Mouse (Mus musculus): ENCODE results near the gene Gm10401.

Gm10401 gene

GRCm38 (mm10) chr5:115098195-115098594 is at the start of gene Gm10401:
TSS of gene Gm10401 (minus strand) at chr5:115098295.
- no peak for DNase-seq (ENCODE audit: low spot score in 2 of 2)

GRCm38 (mm10) chr5:115147388-115147787 is 49.3 kb upstream of the Gm10401 start:
- DNase-seq (ENCODE audit: low spot score in 2 of 2): no peak

- DNase-seq (ENCODE audit: low spot score in 2 of 2): no peak
Measured at GRCm38 (mm10) chr5:115146747-115147130, 48.6 kb upstream of the Gm10401 start.

- no peak for DNase-seq (ENCODE audit: low spot score in 2 of 2)
Measured at GRCm38 (mm10) chr5:115145976-115146746, 48.1 kb upstream of the Gm10401 start.

- DNase-seq (ENCODE audit: low spot score in 2 of 2): no peak
Measured at GRCm38 (mm10) chr5:115145253-115145968, 47.3 kb upstream of the Gm10401 start.

- no peak for DNase-seq (ENCODE audit: low spot score in 2 of 2)
Measured at GRCm38 (mm10) chr5:115144471-115144870, 46.4 kb upstream of the Gm10401 start.

GRCm38 (mm10) chr5:115143552-115143951 is 45.5 kb upstream of the Gm10401 start:
- no peak for DNase-seq (ENCODE audit: low spot score in 2 of 2)

GRCm38 (mm10) chr5:115142166-115142697 is 44.1 kb upstream of the Gm10401 start:
- no peak for DNase-seq (ENCODE audit: low spot score in 2 of 2)

GRCm38 (mm10) chr5:115140726-115141125 is 42.6 kb upstream of the Gm10401 start:
- no peak for DNase-seq (ENCODE audit: low spot score in 2 of 2)

GRCm38 (mm10) chr5:115139124-115139523 is 41.0 kb upstream of the Gm10401 start:
- no peak for DNase-seq (ENCODE audit: low spot score in 2 of 2)

GRCm38 (mm10) chr5:115134234-115135165 is 36.4 kb upstream of the Gm10401 start, which contains the start of gene Unc119b:
TSS of gene Unc119b (minus strand) at chr5:115134975.
- DNase-seq (ENCODE audit: low spot score in 2 of 2): peak; percentile 71 to 75

- no peak for DNase-seq (ENCODE audit: low spot score in 2 of 2)
Measured at GRCm38 (mm10) chr5:115133358-115134066, 35.4 kb upstream of the Gm10401 start.

GRCm38 (mm10) chr5:115132465-115132864 is 34.4 kb upstream of the Gm10401 start:
- no peak for DNase-seq (ENCODE audit: low spot score in 2 of 2)

GRCm38 (mm10) chr5:115129328-115129727 is 31.2 kb upstream of the Gm10401 start:
- no peak for DNase-seq (ENCODE audit: low spot score in 2 of 2)

GRCm38 (mm10) chr5:115127421-115128179 is 29.5 kb upstream of the Gm10401 start:
- DNase-seq (ENCODE audit: low spot score in 2 of 2): no peak

GRCm38 (mm10) chr5:115126578-115127312 is 28.6 kb upstream of the Gm10401 start:
- no peak for DNase-seq (ENCODE audit: low spot score in 2 of 2)

- peak; percentile 83 to 84 for DNase-seq (ENCODE audit: low spot score in 2 of 2)
Measured at GRCm38 (mm10) chr5:115125211-115125871, 27.2 kb upstream of the Gm10401 start.

GRCm38 (mm10) chr5:115124690-115125089 is 26.6 kb upstream of the Gm10401 start:
- DNase-seq (ENCODE audit: low spot score in 2 of 2): no peak

- no peak for DNase-seq (ENCODE audit: low spot score in 2 of 2)
Measured at GRCm38 (mm10) chr5:115120978-115121377, 22.9 kb upstream of the Gm10401 start.
